Mouse (Mus musculus): ENCODE measurements around the gene Ppp2r5d. TPM values are rescaled to one million over a fixed set of nuclear protein-coding genes. Genes with fewer than 3 reads are reported as not detected.

Ppp2r5d gene
- polyA plus RNA-seq, 1 experiment from 2014 or later, result 82.6 TPM

GRCm38 (mm10) chr17:46698515-46698914, 6.4 kb downstream of the Ppp2r5d start:
- Histone ChIP-seq H3K9ac (no peak overlapping the region), H3K4me3 (no peak overlapping the region), H3K4me1 (peaks cover 26% of the 10 kb centered on the region), H3K27ac (no peak overlapping the region), H3K9me3 (no peaks in the 10 kb centered on the region), H3K4me2 (no peak overlapping the region), H3K36me3 (peaks cover 31% of the 10 kb centered on the region), H3K27me3 (no peaks in the 10 kb centered on the region)
- no peak for ATAC-seq (ENCODE audit: insufficient number of reproducible peaks, low FRiP score, low TSS enrichment, low read depth)
- WGBS, result 84% methylated on average over 6 of the region's 6 CpGs

DNA sequence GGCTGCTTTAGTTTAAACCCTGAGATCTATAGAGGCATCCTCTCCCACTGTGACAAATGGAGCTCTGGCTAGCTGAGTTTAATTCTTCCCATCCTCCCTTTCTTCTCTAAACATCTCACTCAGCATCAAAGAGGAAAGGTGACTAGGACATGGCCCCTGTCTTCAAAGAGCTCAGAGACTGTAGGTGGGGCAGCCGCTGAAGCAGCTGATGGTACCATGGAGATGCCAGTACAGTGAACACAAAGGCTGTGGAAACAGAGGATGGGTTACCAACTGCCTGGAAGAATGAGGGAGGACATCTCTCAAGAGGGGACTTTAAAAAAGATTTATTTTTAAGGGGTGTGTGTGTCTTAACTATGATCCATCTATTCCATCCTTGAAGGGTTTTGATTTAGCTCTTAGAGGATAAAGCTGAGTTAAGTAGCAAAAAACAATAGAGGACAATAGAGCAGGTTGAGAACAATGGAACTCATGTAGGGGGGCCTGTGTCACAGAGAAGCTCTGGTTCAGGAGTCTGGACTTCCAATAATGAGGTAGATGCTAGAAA, 10.3 kb downstream of the Ppp2r5d start:
- Histone ChIP-seq H3K36me3 (peaks cover 37% of the 10 kb centered on the region), H3K4me3 (no peak overlapping the region), H3K9me3 (no peaks in the 10 kb centered on the region), H3K27me3 (no peaks in the 10 kb centered on the region), H3K4me1 (no peaks in the 10 kb centered on the region), H3K9ac (no peak overlapping the region), H3K27ac (no peak overlapping the region), H3K4me2 (no peak overlapping the region)
- WGBS, result 70% methylated on average over 1 of the region's 1 CpGs
- no peak for ATAC-seq (ENCODE audit: insufficient number of reproducible peaks, low FRiP score, low TSS enrichment, low read depth)

DNA sequence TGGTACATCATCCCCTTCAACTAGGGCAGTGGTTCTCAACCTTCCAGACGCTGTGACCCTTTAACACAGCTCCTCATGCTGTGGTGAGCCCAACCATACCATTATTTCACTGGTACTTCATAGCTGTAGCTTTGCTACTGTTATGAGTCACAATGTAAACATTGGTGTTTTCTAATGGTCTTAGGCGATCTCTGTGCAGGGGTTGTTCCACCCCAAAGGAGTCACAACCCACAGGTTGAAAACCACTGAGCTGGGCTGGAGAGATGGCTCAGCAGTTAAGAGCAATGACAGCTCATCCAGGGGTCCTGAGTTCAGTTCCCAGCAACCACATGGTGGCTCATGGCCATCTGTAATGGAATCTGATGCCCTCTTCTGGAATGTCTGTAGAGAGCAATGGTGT, 13.5 kb downstream of the Ppp2r5d start:
- WGBS, result 91% methylated on average over 2 of the region's 2 CpGs
- H3K4me1 ChIP-seq, result no peaks in the 10 kb centered on the region
- no peak for ATAC-seq (ENCODE audit: insufficient number of reproducible peaks, low FRiP score, low TSS enrichment, low read depth)
- H3K9ac ChIP-seq, result no peak overlapping the region
- H3K4me3 ChIP-seq, result no peak overlapping the region
- H3K27ac ChIP-seq, result no peak overlapping the region
- no peaks in the 10 kb centered on the region for H3K27me3 ChIP-seq
- no peaks in the 10 kb centered on the region for H3K9me3 ChIP-seq
- peaks cover 40% of the 10 kb centered on the region for H3K36me3 ChIP-seq
- no peak overlapping the region for H3K4me2 ChIP-seq

GRCm38 (mm10) chr17:46690665-46691064, 14.2 kb downstream of the Ppp2r5d start:
- Histone ChIP-seq H3K4me3 (no peak overlapping the region), H3K36me3 (peaks cover 42% of the 10 kb centered on the region), H3K9ac (no peak overlapping the region), H3K9me3 (no peaks in the 10 kb centered on the region), H3K27me3 (no peaks in the 10 kb centered on the region), H3K4me1 (no peaks in the 10 kb centered on the region), H3K4me2 (no peak overlapping the region), H3K27ac (no peak overlapping the region)
- WGBS, result 93% methylated on average over 12 of the region's 12 CpGs
- ATAC-seq (ENCODE audit: insufficient number of reproducible peaks, low FRiP score, low TSS enrichment, low read depth), result no peak

- no peak for ATAC-seq (ENCODE audit: insufficient number of reproducible peaks, low FRiP score, low TSS enrichment, low read depth)
- H3K4me1 ChIP-seq, result peaks cover 9% of the 10 kb centered on the region
- peaks cover 58% of the 10 kb centered on the region for H3K36me3 ChIP-seq
- H3K4me2 ChIP-seq, result no peak overlapping the region
- 86% methylated on average over 6 of the region's 6 CpGs for WGBS
- no peaks in the 10 kb centered on the region for H3K9me3 ChIP-seq
- no peak overlapping the region for H3K9ac ChIP-seq
- H3K4me3 ChIP-seq, result no peak overlapping the region
- H3K27ac ChIP-seq, result no peak overlapping the region
- H3K27me3 ChIP-seq, result no peaks in the 10 kb centered on the region
Observed at GRCm38 (mm10) chr17:46685913-46686312, 19.0 kb downstream of the Ppp2r5d start.

DNA sequence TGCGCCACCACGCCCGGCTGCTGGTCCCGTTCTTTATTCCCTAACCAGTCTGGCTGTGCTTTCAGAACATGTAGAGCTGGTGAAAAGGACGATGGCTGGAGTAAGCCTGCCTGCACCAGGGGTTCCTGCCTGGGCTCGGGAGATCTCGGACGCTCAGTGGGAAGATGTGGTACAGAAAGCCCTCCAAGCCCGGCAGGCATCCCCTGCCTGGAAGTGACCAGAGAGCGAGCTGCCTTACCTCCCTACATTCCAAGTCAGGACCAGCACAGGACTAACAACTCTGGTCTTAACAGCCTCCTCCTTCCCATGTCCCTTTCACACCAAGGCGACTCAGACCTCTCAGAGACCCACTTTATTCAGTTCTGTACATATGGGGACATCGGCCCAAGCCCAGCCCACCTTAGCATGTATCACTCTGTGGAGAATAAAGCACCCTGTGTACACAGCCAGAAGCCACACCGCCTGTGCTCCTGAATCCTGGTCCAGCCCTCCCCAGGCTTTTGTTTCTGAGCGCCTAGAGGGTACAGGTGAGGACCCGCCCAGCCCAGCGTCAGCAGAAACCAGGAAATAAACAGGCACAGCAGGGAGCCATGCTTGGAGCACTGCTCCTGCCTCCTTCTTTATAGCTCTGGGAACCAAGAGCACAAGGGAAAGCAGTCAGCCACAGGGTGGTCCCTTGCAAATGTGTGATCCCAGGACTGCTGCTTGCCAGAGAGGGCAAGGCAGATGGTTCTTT, 22.1 kb downstream of the Ppp2r5d start:
- Histone ChIP-seq H3K4me3 (no peak overlapping the region), H3K4me2 (no peak overlapping the region), H3K27me3 (no peaks in the 10 kb centered on the region), H3K27ac (no peak overlapping the region), H3K4me1 (peaks cover 24% of the 10 kb centered on the region), H3K9ac (no peak overlapping the region), H3K36me3 (peaks cover 56% of the 10 kb centered on the region), H3K9me3 (no peaks in the 10 kb centered on the region)
- no peak for ATAC-seq (ENCODE audit: insufficient number of reproducible peaks, low FRiP score, low TSS enrichment, low read depth)
- WGBS, result 82% methylated on average over 16 of the region's 16 CpGs

GRCm38 (mm10) chr17:46681466-46682118, 23.3 kb downstream of the Ppp2r5d start:
- 20% methylated on average over 12 of the region's 12 CpGs for WGBS
- ATAC-seq (ENCODE audit: insufficient number of reproducible peaks, low FRiP score, low TSS enrichment, low read depth), result no peak
- Histone ChIP-seq H3K4me1 (peaks cover 24% of the 10 kb centered on the region), H3K27me3 (no peaks in the 10 kb centered on the region), H3K9me3 (no peaks in the 10 kb centered on the region), H3K27ac (peak overlapping the region; percentile 82), H3K36me3 (peaks cover 56% of the 10 kb centered on the region), H3K4me3 (peak overlapping the region; percentile 94), H3K9ac (peak overlapping the region; percentile 21), H3K4me2 (peak overlapping the region; percentile 65)

GRCm38 (mm10) chr17:46680760-46681373, 24.0 kb downstream of the Ppp2r5d start, which contains the start of gene Klhdc3:
TSS of gene Klhdc3 (minus strand) at chr17:46680914.
- ATAC-seq (ENCODE audit: insufficient number of reproducible peaks, low FRiP score, low TSS enrichment, low read depth), result peak; percentile 98
- under 1% methylated on average over 49 of the region's 49 CpGs for WGBS
- Histone ChIP-seq H3K9me3 (no peaks in the 10 kb centered on the region), H3K9ac (peak within 1 kb of the TSS; percentile 75), H3K27me3 (no peaks in the 10 kb centered on the region), H3K4me2 (peak within 1 kb of the TSS; percentile 65), H3K27ac (peak within 1 kb of the TSS; percentile 94), H3K36me3 (peaks cover 56% of the 10 kb centered on the region), H3K4me3 (peak within 1 kb of the TSS; percentile 94), H3K4me1 (peaks cover 24% of the 10 kb centered on the region)

DNA sequence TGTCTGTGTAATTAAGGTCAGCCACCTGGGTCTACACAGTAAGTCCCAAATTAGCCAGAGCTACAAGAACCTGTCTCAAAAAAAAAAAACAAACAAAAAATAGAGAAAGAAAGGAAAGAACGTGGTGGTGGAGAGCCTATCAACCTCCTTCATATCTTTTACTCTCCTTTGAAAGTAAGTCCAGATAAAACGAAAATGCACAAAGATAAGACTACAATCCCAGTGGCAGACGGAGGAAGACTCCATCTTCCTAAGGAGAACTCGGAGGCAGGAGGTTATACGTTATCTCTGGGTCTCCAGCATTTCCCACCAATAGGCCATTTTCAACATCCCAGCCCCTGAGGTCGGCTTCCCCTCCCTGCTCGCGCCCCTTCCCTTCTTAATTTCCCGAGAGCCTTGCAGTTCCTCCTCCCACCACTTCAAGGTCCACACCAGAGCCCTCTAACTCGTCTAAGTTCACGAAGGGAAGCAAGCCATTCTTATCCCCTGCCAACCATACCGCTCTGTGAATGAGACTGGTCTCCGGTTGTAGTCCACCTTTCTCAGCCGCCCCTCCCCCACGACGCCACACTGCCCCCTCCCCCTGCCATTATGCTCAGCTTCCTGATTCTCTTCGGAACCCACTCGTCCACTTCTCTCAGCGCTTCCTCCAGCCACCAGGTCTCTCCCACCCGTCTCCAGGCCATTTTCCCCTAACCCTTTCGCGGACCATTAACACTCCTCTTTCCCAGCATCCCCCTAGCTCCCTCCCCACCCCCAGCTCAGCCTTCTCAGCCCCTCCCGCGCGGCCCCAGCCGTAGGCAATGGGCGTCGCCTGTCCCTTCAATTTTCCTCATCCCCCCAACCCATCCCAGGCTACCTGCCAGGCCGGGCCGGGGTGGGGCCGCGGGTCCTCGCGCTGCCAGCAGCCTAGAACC, 24.8 kb downstream of the Ppp2r5d start:
- Histone ChIP-seq H3K4me3 (peak overlapping the region; percentile 94), H3K9ac (peak overlapping the region; percentile 75), H3K27ac (peak overlapping the region; percentile 94), H3K4me2 (peak overlapping the region; percentile 65), H3K27me3 (no peaks in the 10 kb centered on the region), H3K9me3 (no peaks in the 10 kb centered on the region), H3K36me3 (peaks cover 56% of the 10 kb centered on the region), H3K4me1 (peaks cover 29% of the 10 kb centered on the region)
- under 1% methylated on average over 34 of the region's 34 CpGs for WGBS
- peak; percentile 3; the same call in 1 of the 2 replicates for ATAC-seq (ENCODE audit: insufficient number of reproducible peaks, low FRiP score, low TSS enrichment, low read depth)

GRCm38 (mm10) chr17:46678911-46679310, 26.0 kb downstream of the Ppp2r5d start:
- no peaks in the 10 kb centered on the region for H3K9me3 ChIP-seq
- no peaks in the 10 kb centered on the region for H3K27me3 ChIP-seq
- no peak overlapping the region for H3K9ac ChIP-seq
- ATAC-seq (ENCODE audit: insufficient number of reproducible peaks, low FRiP score, low TSS enrichment, low read depth), result no peak
- peaks cover 49% of the 10 kb centered on the region for H3K36me3 ChIP-seq
- peak overlapping the region; percentile 94 for H3K4me3 ChIP-seq
- peaks cover 37% of the 10 kb centered on the region for H3K4me1 ChIP-seq
- WGBS, result 47% methylated on average over 9 of the region's 9 CpGs
- H3K27ac ChIP-seq, result peak overlapping the region; percentile 22; the same call in 1 of the 2 replicates
- H3K4me2 ChIP-seq, result peak overlapping the region; percentile 65

GRCm38 (mm10) chr17:46678416-46678815, 26.5 kb downstream of the Ppp2r5d start, which contains the start of gene Mea1:
TSS of gene Mea1 (plus strand) at chr17:46678793.
- Histone ChIP-seq H3K9ac (no peak within 1 kb of the TSS; the same call in 1 of the 2 replicates), H3K4me1 (peaks cover 39% of the 10 kb centered on the region), H3K27me3 (no peaks in the 10 kb centered on the region), H3K4me3 (peak within 1 kb of the TSS; percentile 94), H3K36me3 (peaks cover 44% of the 10 kb centered on the region), H3K4me2 (peak within 1 kb of the TSS; percentile 65), H3K27ac (peak within 1 kb of the TSS; percentile 22; the same call in 1 of the 2 replicates), H3K9me3 (no peaks in the 10 kb centered on the region)
- ATAC-seq (ENCODE audit: insufficient number of reproducible peaks, low FRiP score, low TSS enrichment, low read depth), result no peak
- 86% methylated on average over 8 of the region's 9 CpGs for WGBS

Measured in limb, embryonic 15.5 days (tissue).